Mouse (Mus musculus): ENCODE measurements around the gene Fam184b.

DNA sequence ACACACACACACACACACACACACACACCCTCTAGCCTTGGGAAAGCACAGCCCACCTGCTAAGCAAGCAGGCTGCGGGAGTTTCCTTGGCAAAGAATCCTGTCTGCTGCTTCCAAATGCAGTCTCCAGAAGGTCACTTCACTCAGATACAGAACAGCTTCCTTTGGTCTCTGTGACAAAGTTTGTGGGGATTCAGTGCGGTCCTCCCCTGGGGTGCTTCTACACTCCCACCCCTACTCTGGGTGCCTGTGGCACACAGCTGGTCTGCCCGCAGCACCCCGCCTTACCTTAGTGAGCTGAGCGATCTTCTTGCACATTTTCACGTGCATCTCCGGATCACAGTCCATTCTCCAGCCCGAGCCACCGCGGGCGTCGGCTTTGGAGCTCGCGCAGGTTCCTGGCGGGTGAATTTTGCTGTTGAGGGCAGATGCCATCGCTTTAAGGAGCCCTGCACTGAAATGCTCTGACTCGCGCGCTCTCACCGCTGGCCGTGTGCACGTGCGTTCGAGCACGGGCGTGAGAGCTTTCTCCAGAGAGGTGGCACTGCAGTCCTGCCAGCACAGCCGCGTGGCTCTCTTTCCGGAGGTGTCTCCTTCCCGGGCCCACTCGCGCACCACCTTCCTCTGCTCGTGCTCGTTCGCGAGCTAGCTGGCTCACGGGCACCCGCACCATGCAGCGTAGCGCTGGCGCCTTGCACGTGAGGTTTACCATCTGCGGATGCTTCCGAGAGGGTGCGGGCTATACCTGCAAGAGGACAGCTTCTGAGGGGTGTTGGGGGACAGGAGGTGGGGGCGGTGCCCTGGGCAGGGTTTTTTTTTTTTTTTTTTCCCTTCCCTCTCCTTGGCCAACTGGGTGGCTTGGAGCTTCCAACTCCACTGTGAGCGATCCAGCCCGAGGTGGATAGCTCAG is at the start of gene Fam184b:
- TF ChIP-seq CTCF (IDR thresholded peaks at IDR 0.05; ENCODE audit: control insufficient read depth, insufficient read depth, insufficient read length) = no peak
- no peak for TF ChIP-seq MYOD1 (IDR thresholded peaks at IDR 0.05; ENCODE audit: control insufficient read depth, insufficient read length, low read depth)
- no peak for TF ChIP-seq USF1 (IDR thresholded peaks at IDR 0.05; ENCODE audit: low read depth)
- no peak for TF ChIP-seq MYOG (IDR thresholded peaks at IDR 0.05; ENCODE audit: control insufficient read depth, extremely low read depth, insufficient read length)
- no peak for TF ChIP-seq MAX (IDR thresholded peaks at IDR 0.05)
- no peak for TF ChIP-seq CEBPB (IDR thresholded peaks at IDR 0.05; ENCODE audit: low read depth)
- no peak for TF ChIP-seq FOSL1 (IDR thresholded peaks at IDR 0.05; ENCODE audit: insufficient read depth, low read length, poor library complexity, severe bottlenecking)

Measured in C2C12 (cell line).